In genomic region chr1:153697581-153698251, GRCm38 (mm10) we compare ENCODE assay signal across 14 mouse cellular contexts. TPM values are rescaled to one million over a fixed set of nuclear protein-coding genes. Genes with fewer than 3 reads are reported as not detected.
DNase-seq lines count a peak whose midpoint lies in the region; ATAC-seq and TF ChIP-seq lines count a peak whose summit lies in the region.
"Had no signal": no experiment of that assay in that cellular context is flagged by ENCODE, and none has a peak within 500 bp of the region (broad histone marks: within the 10 kb centered on the region; RNA-seq: fewer than 3 reads in every experiment).

No protein-coding gene starts in this region.

- no peaks in the 10 kb centered on the region for H3K36me3 ChIP-seq in neural tube, embryonic 11.5 days (ENCODE audit: control insufficient read depth, insufficient read depth, low read length)
- H3K36me3 ChIP-seq in forebrain, embryonic 16.5 days (ENCODE audit: control insufficient read depth, insufficient read depth): no peaks in the 10 kb centered on the region
- no peaks in the 10 kb centered on the region for H3K36me3 ChIP-seq in stomach, postnatal 0 days (ENCODE audit: control insufficient read depth, insufficient read depth, low read length)
- H3K36me3 ChIP-seq: heart, embryonic 12.5 days had no signal

- TF ChIP-seq CTCF in stomach, postnatal 0 days (IDR thresholded peaks at IDR 0.05; ENCODE audit: low read depth): 0 out of 2 replicates have a peak, but pooled peaks have one; percentile 4

- no peak overlapping the region for H3K4me2 ChIP-seq in neural tube, embryonic 11.5 days (ENCODE audit: low read depth)
- H3K4me2 ChIP-seq in forebrain, embryonic 16.5 days (ENCODE audit: low read length): no peak overlapping the region
- H3K4me2 ChIP-seq in stomach, postnatal 0 days (replicated peaks; ENCODE audit: low read depth): no peak overlapping the region
- H3K4me2 ChIP-seq: heart, embryonic 12.5 days; hindbrain, embryonic 13.5 days; midbrain, embryonic 12.5 days had no signal

- no peak overlapping the region for H3K9ac ChIP-seq in neural tube, embryonic 11.5 days (ENCODE audit: low read length)
- H3K9ac ChIP-seq in forebrain, embryonic 16.5 days (replicated peaks; ENCODE audit: low read depth, low read length): no peak overlapping the region
- no peak overlapping the region for H3K9ac ChIP-seq in stomach, postnatal 0 days (ENCODE audit: low read length)
- H3K9ac ChIP-seq: heart, embryonic 12.5 days; midbrain, embryonic 12.5 days had no signal

- no peak for TF ChIP-seq EP300 in stomach, postnatal 0 days (optimal IDR thresholded peaks at IDR 0.05)

- ATAC-seq in neural tube, embryonic 11.5 days (ENCODE audit: insufficient read depth, low FRiP score, low TSS enrichment): 0 out of 2 replicates have a peak, but pooled peaks have one; percentile 59
- peak; percentile 34; the same call in 1 of the 2 replicates for ATAC-seq in forebrain, embryonic 16.5 days
- ATAC-seq in stomach, postnatal 0 days (ENCODE audit: low FRiP score, low TSS enrichment): no peak

- no peak overlapping the region for H3K27ac ChIP-seq in neural tube, embryonic 11.5 days (ENCODE audit: low read depth, low read length)
- no peak overlapping the region for H3K27ac ChIP-seq in forebrain, embryonic 16.5 days (ENCODE audit: low read length)
- H3K27ac ChIP-seq in stomach, postnatal 0 days (replicated peaks): no peak overlapping the region
- H3K27ac ChIP-seq: gastrocnemius, adult 2 months; hindbrain, embryonic 13.5 days; midbrain, embryonic 12.5 days had no signal

- H3K4me3 ChIP-seq in neural tube, embryonic 11.5 days (ENCODE audit: low read depth, low read length): no peak overlapping the region
- H3K4me3 ChIP-seq in forebrain, embryonic 16.5 days (replicated peaks; ENCODE audit: low read length): no peak overlapping the region
- no peak overlapping the region for H3K4me3 ChIP-seq in stomach, postnatal 0 days (ENCODE audit: low read depth, low read length)
- H3K4me3 ChIP-seq: gastrocnemius, adult 2 months; heart, embryonic 12.5 days; hindbrain, embryonic 13.5 days; midbrain, embryonic 12.5 days had no signal

- peak; percentile 35 for DNase-seq in neural tube, embryonic 11.5 days (ENCODE audit: low spot score)
- no peak for DNase-seq in neural tube, embryonic 10.5 days (ENCODE audit: extremely low spot score, low spot score)
- peak; percentile 71 for DNase-seq in cerebellum, adult 9-10 months
- no peak for DNase-seq in stomach, postnatal 0 days (ENCODE audit: low spot score)
- DNase-seq in adrenal gland, adult 18-20 months (ENCODE audit: low spot score in 2 of 2): no peak
- no peak for DNase-seq in urinary bladder, postnatal 36 days (ENCODE audit: low spot score in 2 of 2)
- DNase-seq in lung, postnatal 10 days: no peak
- DNase-seq: gastrocnemius, adult 2 months; lung, adult 18-20 months had no signal

- no peaks in the 10 kb centered on the region; the same call in 1 of the 2 replicates for H3K4me1 ChIP-seq in neural tube, embryonic 11.5 days (ENCODE audit: control insufficient read depth, insufficient read depth, low read length)
- peaks cover 1% of the 10 kb centered on the region; the same call in 1 of the 2 replicates for H3K4me1 ChIP-seq in forebrain, embryonic 16.5 days (replicated peaks; ENCODE audit: control insufficient read depth, insufficient read depth, low read length)
- no peaks in the 10 kb centered on the region for H3K4me1 ChIP-seq in stomach, postnatal 0 days (replicated peaks; ENCODE audit: control insufficient read depth, insufficient read depth)

- WGBS in neural tube, embryonic 11.5 days: 62% methylated on average over 16 of the region's 16 CpGs
- 62% methylated on average over 16 of the region's 16 CpGs for WGBS in forebrain, embryonic 16.5 days
- 75% methylated on average over 16 of the region's 16 CpGs for WGBS in stomach, postnatal 0 days

- H3K27me3 ChIP-seq in neural tube, embryonic 11.5 days (ENCODE audit: control insufficient read depth, insufficient read depth, low read length): no peaks in the 10 kb centered on the region
- H3K27me3 ChIP-seq in forebrain, embryonic 16.5 days (replicated peaks; ENCODE audit: control insufficient read depth, insufficient read depth, low read length): no peaks in the 10 kb centered on the region
- H3K27me3 ChIP-seq in stomach, postnatal 0 days (ENCODE audit: control insufficient read depth, insufficient read depth, low read length): no peaks in the 10 kb centered on the region
- H3K27me3 ChIP-seq: hindbrain, embryonic 13.5 days; midbrain, embryonic 12.5 days had no signal

- H3K9me3 ChIP-seq in neural tube, embryonic 11.5 days (ENCODE audit: control insufficient read depth, low read length): no peaks in the 10 kb centered on the region
- no peaks in the 10 kb centered on the region for H3K9me3 ChIP-seq in forebrain, embryonic 16.5 days (ENCODE audit: control insufficient read depth, low read length)
- no peaks in the 10 kb centered on the region for H3K9me3 ChIP-seq in stomach, postnatal 0 days (ENCODE audit: control insufficient read depth, low read length)
- H3K9me3 ChIP-seq: heart, embryonic 12.5 days; hindbrain, embryonic 13.5 days; midbrain, embryonic 12.5 days had no signal

RNA-seq across cellular contexts. Expression of gene Rgs16, which starts 42.4 kb away (rescaled TPM):
- 13.0 and 14.1 TPM in 2 replicates for polyA plus RNA-seq in neural tube, embryonic 11.5 days (2014; fragmentation: Nextera tagmentation; extraction: Ambion mirVana)
- polyA plus RNA-seq in forebrain, embryonic 16.5 days (2015; fragmentation: Nextera tagmentation; extraction: Ambion mirVana): 32.9 and 34.3 TPM in 2 replicates
- 2.3 and 2.7 TPM in 2 replicates for polyA plus RNA-seq in stomach, postnatal 0 days (2015; fragmentation: Nextera tagmentation; extraction: Ambion mirVana)
- 1 to 10 TPM; 1.3 to 6.1 TPM for total RNA-seq in adrenal gland, adult 18-20 months (2021)

RNA-seq across cellular contexts. Expression of gene Rgs8, which starts 44.9 kb away (rescaled TPM):
- 8.1 and 9.8 TPM in 2 replicates for polyA plus RNA-seq in neural tube, embryonic 11.5 days (2014; fragmentation: Nextera tagmentation; extraction: Ambion mirVana)
- polyA plus RNA-seq in forebrain, embryonic 16.5 days (2015; fragmentation: Nextera tagmentation; extraction: Ambion mirVana): 16.1 and 22.4 TPM in 2 replicates
- 0.16 and 0.29 TPM in 2 replicates for polyA plus RNA-seq in stomach, postnatal 0 days (2015; fragmentation: Nextera tagmentation; extraction: Ambion mirVana)
- not detected for total RNA-seq in adrenal gland, adult 18-20 months (2021)
- total RNA-seq: gastrocnemius, adult 2 months had no signal

RNA-seq across cellular contexts. Expression of gene Rnasel, which starts 51.5 kb away (rescaled TPM):
- polyA plus RNA-seq in neural tube, embryonic 11.5 days (2014; fragmentation: Nextera tagmentation; extraction: Ambion mirVana): 26.7 and 29.2 TPM in 2 replicates
- 40.4 and 42.7 TPM in 2 replicates for polyA plus RNA-seq in forebrain, embryonic 16.5 days (2015; fragmentation: Nextera tagmentation; extraction: Ambion mirVana)
- 11.8 TPM in 2 replicates for polyA plus RNA-seq in stomach, postnatal 0 days (2015; fragmentation: Nextera tagmentation; extraction: Ambion mirVana)
- 1 to 10 TPM; 7.1 to 9.0 TPM for total RNA-seq in adrenal gland, adult 18-20 months (2021)
- total RNA-seq: ES-E14 had no signal

Comparison
In these comparisons a context has a peak if more than half of its experiments do, and no peak if none do; other contexts are left out.
1. DNase-seq: peak in neural tube, embryonic 11.5 days (single experiment) and cerebellum, adult 9-10 months (single experiment); none in neural tube, embryonic 10.5 days (single experiment), stomach, postnatal 0 days (single experiment), adrenal gland, adult 18-20 months (0 of 2), urinary bladder, postnatal 36 days (0 of 2) and lung, postnatal 10 days (single experiment).